Comparison of ENCODE assay signal across 8 mouse cellular contexts in genomic region chr14:61137994-61138726, GRCm38 (mm10). TPM values are rescaled to one million over a fixed set of nuclear protein-coding genes. Genes with fewer than 3 reads are reported as not detected.
DNase-seq lines count a peak whose midpoint lies in the region; ATAC-seq and TF ChIP-seq lines count a peak whose summit lies in the region.

Gene Sacs, plus strand, starts transcription at chr14:61138457.

- DNase-seq in lung, postnatal 0 days (ENCODE audit: low spot score) = no peak
- DNase-seq in lung, postnatal 4 days = no peak
- peak; percentile 59 for DNase-seq in embryo, embryonic 10 days (ENCODE audit: low spot score)
- DNase-seq in gastrocnemius, postnatal 36 days = no peak
- peak; percentile 54 for DNase-seq in right cerebral cortex, postnatal 4 days
- DNase-seq in urinary bladder, postnatal 4 days (ENCODE audit: low spot score in 2 of 2) = no peak

- 7% methylated on average over 23 of the region's 23 CpGs for WGBS in lung, postnatal 0 days
- WGBS in intestine, embryonic 16.5 days = 7% methylated on average over 23 of the region's 23 CpGs
- WGBS in liver, embryonic 15.5 days (ENCODE audit: insufficient replicate concordance) = 12% methylated on average over 23 of the region's 23 CpGs

- no peak for ATAC-seq in lung, postnatal 0 days
- ATAC-seq in intestine, embryonic 16.5 days = no peak
- ATAC-seq in liver, embryonic 15.5 days (ENCODE audit: insufficient read depth) = no peak

- H3K27ac ChIP-seq in lung, postnatal 0 days (ENCODE audit: low read length) = no peak within 1 kb of the TSS
- no peak within 1 kb of the TSS for H3K27ac ChIP-seq in intestine, embryonic 16.5 days (ENCODE audit: low read length)
- no peak within 1 kb of the TSS for H3K27ac ChIP-seq in liver, embryonic 15.5 days (replicated peaks)

- peak within 1 kb of the TSS; percentile 33 for H3K4me3 ChIP-seq in lung, postnatal 0 days (ENCODE audit: low read depth, low read length)
- peak within 1 kb of the TSS; percentile 53 for H3K4me3 ChIP-seq in intestine, embryonic 16.5 days (ENCODE audit: low read length)
- H3K4me3 ChIP-seq in liver, embryonic 15.5 days (replicated peaks) = peak within 1 kb of the TSS; percentile 31

- no peaks in the 10 kb centered on the region for H3K36me3 ChIP-seq in lung, postnatal 0 days (ENCODE audit: insufficient read depth, low read length)
- H3K36me3 ChIP-seq in intestine, embryonic 16.5 days (ENCODE audit: control insufficient read depth, insufficient read depth, low read length) = no peaks in the 10 kb centered on the region
- H3K36me3 ChIP-seq in liver, embryonic 15.5 days (replicated peaks) = no peaks in the 10 kb centered on the region

- no peaks in the 10 kb centered on the region for H3K4me1 ChIP-seq in lung, postnatal 0 days (ENCODE audit: insufficient read depth, low read depth, low read length)
- H3K4me1 ChIP-seq in intestine, embryonic 16.5 days (ENCODE audit: control insufficient read depth, insufficient read depth, low read length) = no peaks in the 10 kb centered on the region
- no peaks in the 10 kb centered on the region for H3K4me1 ChIP-seq in liver, embryonic 15.5 days (replicated peaks)

- H3K27me3 ChIP-seq in lung, postnatal 0 days (replicated peaks; ENCODE audit: insufficient read depth, low read length) = peaks cover 2% of the 10 kb centered on the region; the same call in 1 of the 2 replicates
- no peaks in the 10 kb centered on the region for H3K27me3 ChIP-seq in intestine, embryonic 16.5 days (replicated peaks; ENCODE audit: control insufficient read depth, insufficient read depth, low read length)
- peaks cover 24% of the 10 kb centered on the region for H3K27me3 ChIP-seq in liver, embryonic 15.5 days

- intact Hi-C loops in gastrocnemius, postnatal 36 days (cut with DNase I) = no loop called here

- H3K9me3 ChIP-seq in lung, postnatal 0 days (ENCODE audit: low read length) = no peaks in the 10 kb centered on the region
- no peaks in the 10 kb centered on the region for H3K9me3 ChIP-seq in intestine, embryonic 16.5 days (ENCODE audit: control insufficient read depth, low read length)
- no peaks in the 10 kb centered on the region for H3K9me3 ChIP-seq in liver, embryonic 15.5 days (replicated peaks)

- no peak within 1 kb of the TSS for H3K9ac ChIP-seq in lung, postnatal 0 days (replicated peaks; ENCODE audit: low read depth)
- H3K9ac ChIP-seq in intestine, embryonic 16.5 days (ENCODE audit: low read depth, low read length) = peak within 1 kb of the TSS; percentile 65
- H3K9ac ChIP-seq in liver, embryonic 15.5 days = no peak within 1 kb of the TSS

- peak within 1 kb of the TSS; percentile 53 for H3K4me2 ChIP-seq in lung, postnatal 0 days (replicated peaks; ENCODE audit: low read depth, low read length)
- peak within 1 kb of the TSS; percentile 73 for H3K4me2 ChIP-seq in intestine, embryonic 16.5 days (ENCODE audit: low read depth, low read length)
- peak within 1 kb of the TSS; percentile 46 for H3K4me2 ChIP-seq in liver, embryonic 15.5 days

- TF ChIP-seq EP300 in lung, postnatal 0 days (IDR thresholded peaks at IDR 0.05) = no peak

- TF ChIP-seq CTCF in lung, postnatal 0 days (IDR thresholded peaks at IDR 0.05) = peak; percentile 44

RNA-seq across cellular contexts. Expression of gene Sacs, which starts in this region (rescaled TPM):
- polyA plus RNA-seq in lung, postnatal 0 days (2015; fragmentation: Nextera tagmentation; extraction: Ambion mirVana) = 0.75 and 1.00 TPM in 2 replicates
- total RNA-seq in gastrocnemius, postnatal 36 days (2021) = 10 to 100 TPM; 11.4 to 12.9 TPM
- polyA plus RNA-seq in intestine, embryonic 16.5 days (2015; fragmentation: Nextera tagmentation; extraction: Ambion mirVana) = 1.1 TPM in 2 replicates
- polyA plus RNA-seq in liver, embryonic 15.5 days (2015; fragmentation: Nextera tagmentation; extraction: Ambion mirVana) = 1.1 and 1.3 TPM in 2 replicates

Comparison
In these comparisons a context has a peak if more than half of its experiments do, and no peak if none do; other contexts are left out.
1. DNase-seq: peak in embryo, embryonic 10 days (single experiment) and right cerebral cortex, postnatal 4 days (single experiment); none in lung, postnatal 0 days (single experiment), lung, postnatal 4 days (0 of 2), gastrocnemius, postnatal 36 days (0 of 2) and urinary bladder, postnatal 4 days (0 of 2).
2. Peak in every context shown above with its lines, with median percentiles within 50 percentile points of each other: H3K4me2 ChIP-seq and H3K4me3 ChIP-seq.